22 mouse cellular contexts compared by ENCODE assay signal in genomic region chr1:127985391-127985790, GRCm38 (mm10).
A peak's percentile ranks its signal among the peaks of the same experiment; 100 is the strongest.
DNase-seq lines count a peak whose midpoint lies in the region; ATAC-seq and TF ChIP-seq lines count a peak whose summit lies in the region.
"Had no signal": no experiment of that assay in that cellular context is flagged by ENCODE, and none has a peak within 500 bp of the region (broad histone marks: within the 10 kb centered on the region; RNA-seq: fewer than 3 reads in every experiment).

No protein-coding gene starts in this region.

- peaks cover 6% of the 10 kb centered on the region for H3K4me1 ChIP-seq in hindbrain, postnatal 0 days (ENCODE audit: insufficient read depth, low read length)
- H3K4me1 ChIP-seq in hindbrain, embryonic 14.5 days (replicated peaks; ENCODE audit: control insufficient read depth, insufficient read depth, low read length): 0 out of 2 replicates have a peak, but pooled peaks cover 5% of the 10 kb centered on the region
- H3K4me1 ChIP-seq in midbrain, embryonic 11.5 days (ENCODE audit: control insufficient read depth, insufficient read depth, low read length): no peaks in the 10 kb centered on the region
- H3K4me1 ChIP-seq in midbrain, postnatal 0 days (ENCODE audit: insufficient read depth, low read length): 0 out of 2 replicates have a peak, but pooled peaks cover 5% of the 10 kb centered on the region
- peaks cover 27% of the 10 kb centered on the region for H3K4me1 ChIP-seq in embryonic facial prominence, embryonic 10.5 days
- H3K4me1 ChIP-seq: liver, embryonic 15.5 days had no signal

- H3K27ac ChIP-seq in hindbrain, postnatal 0 days: no peak overlapping the region
- H3K27ac ChIP-seq in hindbrain, embryonic 14.5 days: no peak overlapping the region
- no peak overlapping the region for H3K27ac ChIP-seq in midbrain, embryonic 11.5 days (ENCODE audit: low read depth, low read length)
- no peak overlapping the region for H3K27ac ChIP-seq in midbrain, postnatal 0 days (ENCODE audit: low read depth, low read length)
- H3K27ac ChIP-seq in embryonic facial prominence, embryonic 10.5 days (replicated peaks): peak overlapping the region; percentile 42; the same call in 1 of the 2 replicates
- H3K27ac ChIP-seq: embryonic facial prominence, embryonic 15.5 days; gastrocnemius, adult 2 months; hindbrain, embryonic 13.5 days; liver, embryonic 15.5 days; midbrain, embryonic 15.5 days had no signal

- no peak overlapping the region for H3K9ac ChIP-seq in hindbrain, postnatal 0 days (replicated peaks; ENCODE audit: low read length)
- no peak overlapping the region for H3K9ac ChIP-seq in hindbrain, embryonic 14.5 days
- H3K9ac ChIP-seq in midbrain, embryonic 11.5 days (ENCODE audit: low read length): no peak overlapping the region
- H3K9ac ChIP-seq in midbrain, postnatal 0 days (replicated peaks; ENCODE audit: low read length, poor library complexity, severe bottlenecking): no peak overlapping the region
- H3K9ac ChIP-seq: embryonic facial prominence, embryonic 15.5 days; hindbrain, embryonic 13.5 days; liver, embryonic 15.5 days; midbrain, embryonic 15.5 days had no signal

- peak; percentile 21; the same call in 1 of the 2 replicates for TF ChIP-seq CTCF in hindbrain, postnatal 0 days (IDR thresholded peaks at IDR 0.05; ENCODE audit: low read depth)
- TF ChIP-seq CTCF in midbrain, postnatal 0 days (IDR thresholded peaks at IDR 0.05): no peak; the same call in 1 of the 2 replicates

- DNase-seq in hindbrain, postnatal 0 days (ENCODE audit: low spot score): no peak
- no peak for DNase-seq in hindbrain, embryonic 14.5 days (ENCODE audit: low spot score)
- DNase-seq in midbrain, embryonic 11.5 days (ENCODE audit: low spot score, missing footprints): peak; percentile 61
- no peak for DNase-seq in midbrain, postnatal 0 days (ENCODE audit: low spot score)
- DNase-seq in embryonic facial prominence, embryonic 10.5 days (ENCODE audit: low spot score): peak; percentile 47
- no peak for DNase-seq in thymus, postnatal 10 days (ENCODE audit: low spot score in 2 of 2)
- DNase-seq in natural killer cell, adult 2 months (ENCODE audit: low spot score in 2 of 2): no peak
- DNase-seq: adrenal gland, postnatal 25 days; cerebellum, adult 11 months; cerebellum, postnatal 14 days; gastrocnemius, adult 2 months; heart, postnatal 10 days; kidney, adult 18-20 months; layer of hippocampus, postnatal 36 days; lung, postnatal 10 days; thymus, postnatal 36 days had no signal

- no peaks in the 10 kb centered on the region for H3K27me3 ChIP-seq in hindbrain, postnatal 0 days (ENCODE audit: insufficient read depth, low read length)
- no peaks in the 10 kb centered on the region for H3K27me3 ChIP-seq in hindbrain, embryonic 14.5 days (ENCODE audit: control insufficient read depth, insufficient read depth, low read length)
- no peaks in the 10 kb centered on the region for H3K27me3 ChIP-seq in midbrain, embryonic 11.5 days (ENCODE audit: control insufficient read depth, insufficient read depth, low read length)
- H3K27me3 ChIP-seq in midbrain, postnatal 0 days (ENCODE audit: insufficient read depth, low read length): no peaks in the 10 kb centered on the region
- H3K27me3 ChIP-seq in embryonic facial prominence, embryonic 10.5 days (replicated peaks; ENCODE audit: low read depth, poor library complexity, severe bottlenecking): no peaks in the 10 kb centered on the region
- H3K27me3 ChIP-seq: embryonic facial prominence, embryonic 15.5 days; hindbrain, embryonic 13.5 days; liver, embryonic 15.5 days; midbrain, embryonic 15.5 days had no signal

- H3K36me3 ChIP-seq in hindbrain, postnatal 0 days (ENCODE audit: insufficient read depth, low read length): no peaks in the 10 kb centered on the region
- H3K36me3 ChIP-seq in hindbrain, embryonic 14.5 days (replicated peaks; ENCODE audit: control insufficient read depth, insufficient read depth): no peaks in the 10 kb centered on the region
- no peaks in the 10 kb centered on the region for H3K36me3 ChIP-seq in midbrain, embryonic 11.5 days (ENCODE audit: control insufficient read depth, insufficient read depth, low read length)
- no peaks in the 10 kb centered on the region for H3K36me3 ChIP-seq in midbrain, postnatal 0 days (ENCODE audit: insufficient read depth, low read length)
- peaks cover 12% of the 10 kb centered on the region for H3K36me3 ChIP-seq in embryonic facial prominence, embryonic 10.5 days (replicated peaks)
- H3K36me3 ChIP-seq: embryonic facial prominence, embryonic 15.5 days; hindbrain, embryonic 13.5 days; liver, embryonic 15.5 days; midbrain, embryonic 15.5 days had no signal

- H3K9me3 ChIP-seq in hindbrain, postnatal 0 days (ENCODE audit: low read length): no peaks in the 10 kb centered on the region
- H3K9me3 ChIP-seq in hindbrain, embryonic 14.5 days (ENCODE audit: control insufficient read depth, low read length): no peaks in the 10 kb centered on the region
- H3K9me3 ChIP-seq in midbrain, embryonic 11.5 days (ENCODE audit: control insufficient read depth, low read length): no peaks in the 10 kb centered on the region
- no peaks in the 10 kb centered on the region for H3K9me3 ChIP-seq in midbrain, postnatal 0 days (ENCODE audit: low read length)
- no peaks in the 10 kb centered on the region for H3K9me3 ChIP-seq in embryonic facial prominence, embryonic 10.5 days
- H3K9me3 ChIP-seq: embryonic facial prominence, embryonic 15.5 days; G1E; hindbrain, embryonic 13.5 days; liver, embryonic 15.5 days; midbrain, embryonic 15.5 days had no signal

- no peak for ATAC-seq in hindbrain, postnatal 0 days
- ATAC-seq in hindbrain, embryonic 14.5 days (ENCODE audit: low FRiP score): no peak
- ATAC-seq in midbrain, embryonic 11.5 days (ENCODE audit: low FRiP score): no peak
- ATAC-seq in midbrain, postnatal 0 days (ENCODE audit: low FRiP score): no peak
- ATAC-seq: midbrain, embryonic 15.5 days had no signal

- WGBS in hindbrain, postnatal 0 days: 27% methylated on average over 3 of the region's 3 CpGs
- WGBS in hindbrain, embryonic 14.5 days: 43% methylated on average over 3 of the region's 3 CpGs
- WGBS in midbrain, embryonic 11.5 days: 59% methylated on average over 3 of the region's 3 CpGs
- WGBS in midbrain, postnatal 0 days: 35% methylated on average over 3 of the region's 3 CpGs
- WGBS in embryonic facial prominence, embryonic 10.5 days: 22% methylated on average over 3 of the region's 3 CpGs

- no peak overlapping the region for H3K4me3 ChIP-seq in hindbrain, postnatal 0 days (ENCODE audit: low read length)
- H3K4me3 ChIP-seq in hindbrain, embryonic 14.5 days (replicated peaks; ENCODE audit: low read length): no peak overlapping the region
- no peak overlapping the region for H3K4me3 ChIP-seq in midbrain, embryonic 11.5 days (ENCODE audit: low read depth, low read length)
- no peak overlapping the region for H3K4me3 ChIP-seq in midbrain, postnatal 0 days (ENCODE audit: low read depth, low read length)
- H3K4me3 ChIP-seq in embryonic facial prominence, embryonic 10.5 days: no peak overlapping the region
- H3K4me3 ChIP-seq: embryonic facial prominence, embryonic 15.5 days; gastrocnemius, adult 2 months; hindbrain, embryonic 13.5 days; liver, embryonic 15.5 days; midbrain, embryonic 15.5 days had no signal

- H3K4me2 ChIP-seq in hindbrain, postnatal 0 days (ENCODE audit: low read depth, low read length): no peak overlapping the region
- H3K4me2 ChIP-seq in hindbrain, embryonic 14.5 days (replicated peaks): no peak overlapping the region
- no peak overlapping the region for H3K4me2 ChIP-seq in midbrain, embryonic 11.5 days
- no peak overlapping the region for H3K4me2 ChIP-seq in midbrain, postnatal 0 days (ENCODE audit: low read depth, low read length, poor library complexity, severe bottlenecking)
- H3K4me2 ChIP-seq: embryonic facial prominence, embryonic 15.5 days; heart, embryonic 11.5 days; hindbrain, embryonic 13.5 days; liver, embryonic 15.5 days; midbrain, embryonic 15.5 days had no signal

Comparison
In these comparisons a context has a peak if more than half of its experiments do, and no peak if none do; other contexts are left out.
1. DNase-seq: peak in midbrain, embryonic 11.5 days (single experiment) and embryonic facial prominence, embryonic 10.5 days (single experiment); none in hindbrain, postnatal 0 days (single experiment), hindbrain, embryonic 14.5 days (single experiment), midbrain, postnatal 0 days (single experiment), thymus, postnatal 10 days (0 of 2) and natural killer cell, adult 2 months (0 of 2).